Mouse (Mus musculus): ENCODE results near the gene Olfr1216.
"Not testable (repeated sequence)": the region's sequence is repeated elsewhere in the genome, so short reads cannot be mapped to it uniquely, and the experiment has no call there.

Olfr1216 gene

DNA sequence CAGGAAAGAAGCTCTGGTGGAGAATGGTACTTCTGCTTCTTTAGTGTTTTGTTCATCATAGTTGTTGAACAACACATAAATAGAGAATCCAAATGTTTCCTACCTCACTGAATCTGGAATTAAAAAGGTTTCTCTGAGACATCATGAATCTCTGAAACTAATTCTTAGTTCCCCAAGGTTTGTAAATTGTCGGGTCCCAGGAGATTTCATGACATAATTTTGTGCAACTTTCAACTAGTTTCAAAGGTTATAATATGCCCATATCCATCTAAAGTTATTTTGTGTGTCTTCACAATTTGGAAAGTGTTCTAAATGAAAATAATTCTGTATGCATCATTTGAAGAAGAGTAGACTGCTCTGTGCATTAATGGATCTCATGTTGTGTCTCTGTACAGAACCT is at the start of gene Olfr1216:
Olfr1216 (minus strand) TSS at position 101 of the 400 bp plus-strand sequence.
- DNase-seq: no peak

DNA sequence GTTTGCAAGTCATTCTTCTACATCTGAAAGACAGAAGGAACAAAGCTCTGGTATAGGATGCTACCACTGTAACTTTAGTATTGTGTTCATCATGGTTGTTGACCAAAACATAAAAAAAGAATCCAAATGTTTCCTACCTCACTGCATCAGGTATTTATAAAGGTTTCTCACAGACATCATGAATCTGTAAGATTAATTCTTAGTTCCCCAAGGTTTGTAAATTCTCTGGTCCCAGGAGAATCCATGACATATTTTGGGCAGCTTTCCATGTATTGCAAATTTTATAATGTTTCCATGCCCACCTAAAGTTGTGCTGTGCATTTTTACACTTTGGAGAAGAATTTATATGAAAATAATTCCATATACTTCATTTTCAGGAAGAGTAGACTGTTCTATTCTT is 42.9 kb upstream of the Olfr1216 start, which contains the start of gene Olfr1218:
Olfr1218 (minus strand) TSS at position 101 of the 400 bp plus-strand sequence.
- no peak for DNase-seq

DNA sequence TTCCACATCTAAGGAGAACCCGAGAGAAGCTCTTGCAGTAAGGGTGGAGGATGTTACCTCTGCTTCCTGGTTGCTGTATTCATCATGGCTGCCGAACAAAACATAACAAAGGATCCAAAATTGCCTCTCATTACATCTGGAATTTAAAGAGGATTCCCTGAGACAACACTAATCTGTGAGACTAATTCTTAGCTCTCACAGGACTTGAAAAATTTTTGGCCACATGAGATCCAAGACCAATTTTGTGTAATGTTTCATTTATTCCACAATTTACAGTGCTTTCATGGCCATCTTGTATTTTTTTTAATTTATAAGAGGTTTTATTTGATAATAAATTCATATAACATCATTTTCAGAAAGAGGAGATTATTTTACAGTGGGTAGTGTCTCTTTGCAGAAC is 13.8 kb upstream of the Olfr1216 start, which contains the start of gene Olfr1217:
Olfr1217 (minus strand) TSS at position 101 of the 400 bp plus-strand sequence.
- DNase-seq: no peak

DNA sequence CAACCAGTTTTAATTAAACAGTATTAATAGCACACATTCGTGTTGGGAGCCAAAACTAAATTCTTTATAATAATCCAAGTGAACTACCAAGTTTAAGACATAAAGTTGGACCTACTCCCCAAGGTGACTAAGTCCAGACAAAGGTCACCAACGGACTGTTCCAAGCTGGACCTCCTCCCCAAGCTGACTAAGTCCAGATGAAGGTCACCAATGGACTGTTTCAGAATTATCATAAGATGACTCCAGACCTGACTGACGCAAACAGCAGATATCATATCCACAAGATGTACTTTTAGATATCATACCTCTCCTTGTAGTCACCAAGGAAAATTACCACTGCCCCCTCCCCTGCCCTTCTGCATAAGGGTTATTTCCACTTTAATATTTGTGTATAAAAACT is 3.3 kb upstream of the Olfr1216 start:
- not testable (repeated sequence) for DNase-seq

DNA sequence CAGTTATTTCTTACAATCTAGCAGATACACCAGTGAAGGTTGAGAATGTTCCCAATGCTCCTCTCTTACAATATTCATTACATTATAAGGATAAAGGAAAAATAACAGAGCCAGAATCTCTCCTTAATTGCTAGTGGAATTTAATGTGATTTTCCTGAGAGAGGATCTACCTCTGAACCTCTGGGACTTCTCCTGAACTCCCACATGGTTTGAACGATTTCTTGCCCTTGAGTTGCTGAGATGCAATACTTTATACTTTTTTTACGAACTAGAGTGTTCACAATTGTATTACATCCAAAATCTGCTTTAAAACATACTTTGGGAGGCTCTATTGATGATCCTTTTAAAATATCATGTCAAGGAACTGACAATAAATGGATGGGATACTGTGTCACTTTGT is 11.3 kb downstream of the Olfr1216 start, which contains the start of gene Olfr1215:
Olfr1215 (minus strand) TSS at position 101 of the 400 bp plus-strand sequence.
- no peak for DNase-seq

DNA sequence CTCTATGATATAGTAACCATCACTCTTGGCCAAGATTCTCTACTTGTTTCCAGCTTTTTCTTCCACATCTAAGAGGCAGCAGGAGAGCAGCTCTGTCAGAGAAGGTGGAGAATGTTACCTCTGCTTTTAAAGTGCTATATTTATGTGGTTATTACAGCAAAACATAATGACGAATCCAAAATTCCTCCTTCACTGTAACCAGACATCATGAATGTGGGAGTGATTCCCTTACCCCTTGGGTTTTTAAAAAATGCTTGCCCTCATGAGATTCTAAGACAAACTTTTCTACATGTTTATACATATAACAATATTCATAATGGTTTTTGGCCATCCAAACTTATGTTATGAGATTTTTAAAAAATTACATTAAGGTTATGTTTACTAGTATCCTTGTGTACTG is 25.6 kb downstream of the Olfr1216 start, which contains the start of gene Olfr1214:
Olfr1214 (minus strand) TSS at position 101 of the 400 bp plus-strand sequence.
- DNase-seq: no peak

DNA sequence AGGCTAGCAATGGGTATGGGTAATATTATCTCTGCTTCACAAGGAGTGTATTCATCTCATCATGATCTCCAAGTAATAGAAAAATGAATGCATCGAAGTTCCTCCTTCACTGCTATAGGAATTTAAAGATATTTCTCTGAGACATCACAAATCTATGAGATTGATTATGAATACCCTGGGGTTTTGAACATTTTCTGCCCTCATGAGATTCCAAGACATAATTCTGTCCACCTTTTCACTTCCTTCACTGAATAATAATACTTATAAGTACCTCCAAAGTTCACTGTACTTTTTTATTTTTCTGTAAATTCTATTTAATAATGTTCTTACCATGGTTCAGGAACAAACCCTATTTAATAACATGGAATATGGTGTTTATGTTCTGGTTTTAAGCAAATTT is 38.0 kb downstream of the Olfr1216 start, which contains the start of gene Gm13762:
Gm13762 (minus strand) TSS at position 101 of the 400 bp plus-strand sequence.
- DNase-seq: no peak
